Mouse (Mus musculus): Measurements from ENCODE around the gene Gm20878. TPM values are rescaled to one million over a fixed set of nuclear protein-coding genes. Genes with fewer than 3 reads are reported as not detected.
"Not testable (repeated sequence)": the region's sequence is repeated elsewhere in the genome, so short reads cannot be mapped to it uniquely, and the experiment has no call there.

Gm20878 gene
- total RNA-seq (2021): 1 to 10 TPM; 1.0 to 1.8 TPM
- long read RNA-seq, experiment 1: 0 reads
- long read RNA-seq, experiment 2: 0 reads

DNA sequence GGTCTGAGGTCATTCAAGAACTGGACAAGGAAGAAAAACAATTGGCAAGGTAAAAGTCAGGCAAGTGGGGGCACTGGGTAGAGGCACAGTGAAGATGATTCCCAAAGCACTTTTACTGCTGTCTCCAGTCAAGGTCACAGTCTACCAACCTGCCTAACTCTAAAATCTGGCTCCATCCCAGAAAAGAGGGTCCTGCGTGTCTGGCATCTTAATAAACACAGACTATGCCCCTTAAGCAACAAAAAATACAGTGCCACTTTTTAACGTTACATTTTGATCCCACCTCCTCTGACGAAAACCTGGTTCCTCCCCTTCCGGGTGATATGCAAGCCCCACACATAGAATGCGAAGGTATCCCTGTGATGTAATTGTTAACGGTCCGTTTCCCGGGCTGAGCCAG lies at the start of gene Gm20878:
Gene Gm20878 (plus strand): TSS at position 301 of the 400 bp plus-strand sequence.
- not testable (repeated sequence) for DNase-seq

- DNase-seq: not testable (repeated sequence)
Observed at GRCm38 (mm10) chr4:41903310-41903709, 38.1 kb upstream of the Gm20878 start, which contains the start of gene Gm21541. Gm21541 (plus strand) TSS chr4:41903610.

GRCm38 (mm10) chr4:41965758-41966157 lies 24.4 kb downstream of the Gm20878 start, which contains the start of gene Fam205a4:
Fam205a4 (plus strand) TSS chr4:41966058.
- DNase-seq: not testable (repeated sequence)

Other genes with a start within 250 kb of the Gm20878 start
- gene Cntfr, start 244.5 kb upstream of the Gm20878 start, total RNA-seq (2021): 10 to 100 TPM; 20.1 to 28.2 TPM
- gene Il11ra1, start 241.6 kb upstream of the Gm20878 start, total RNA-seq (2021): 10 to 100 TPM; 74.3 to 75.3 TPM
- 10 to 100 TPM; 31.5 to 41.4 TPM for gene Rpp25l, start 228.0 kb upstream of the Gm20878 start, total RNA-seq (2021)
- 10 to 100 TPM; 44.3 to 57.6 TPM for gene Dctn3, start 218.4 kb upstream of the Gm20878 start, total RNA-seq (2021)
- not detected for gene Arid3c, start 210.4 kb upstream of the Gm20878 start, total RNA-seq (2021)
- 10 to 100 TPM; 25.2 to 28.1 TPM for gene Galt, start 186.3 kb upstream of the Gm20878 start, total RNA-seq (2021)
- gene Sigmar1, start 185.4 kb upstream of the Gm20878 start, total RNA-seq (2021): 10 to 100 TPM; 15.4 to 17.9 TPM
- gene Ccl27a, start 167.3 kb upstream of the Gm20878 start, total RNA-seq (2021): 10 to 100 TPM; 25.5 to 33.1 TPM
- not detected for gene Gm21541, start 38.0 kb upstream of the Gm20878 start, total RNA-seq (2021)
- gene Fam205a4, start 24.5 kb downstream of the Gm20878 start, total RNA-seq (2021): under 1 TPM; 0.14 to 0.16 TPM
- under 1 TPM in 1 of 2 experiments, not detected in 1; 0.18 TPM for gene Gm21093, start 93.2 kb downstream of the Gm20878 start, total RNA-seq (2021)
- gene Gm3893, start 149.6 kb downstream of the Gm20878 start, total RNA-seq (2021): not detected
- 1 to 10 TPM; 7.2 to 8.4 TPM for gene Gm13304, start 173.2 kb downstream of the Gm20878 start, total RNA-seq (2021)
- 1 to 10 TPM; 1.6 to 2.0 TPM for gene Gm13306, start 211.9 kb downstream of the Gm20878 start, total RNA-seq (2021)
- gene Gm13305, start 227.0 kb downstream of the Gm20878 start, total RNA-seq (2021): 1 to 10 TPM in 1 of 2 experiments, not detected in 1; 2.1 TPM

Data from gastrocnemius, postnatal 10 days (tissue).